15 mouse cellular contexts compared by ENCODE assay signal in genomic region chr2:120097868-120098267, GRCm38 (mm10). TPM values are rescaled to one million over a fixed set of nuclear protein-coding genes. Genes with fewer than 3 reads are reported as not detected.
DNase-seq lines count a peak whose midpoint lies in the region; ATAC-seq and TF ChIP-seq lines count a peak whose summit lies in the region.
"Had no signal": no experiment of that assay in that cellular context is flagged by ENCODE, and none has a peak within 500 bp of the region (broad histone marks: within the 10 kb centered on the region; RNA-seq: fewer than 3 reads in every experiment).

No protein-coding gene starts in this region.

- no peaks in the 10 kb centered on the region for H3K9me3 ChIP-seq in heart, embryonic 15.5 days (replicated peaks)
- H3K9me3 ChIP-seq: forebrain, embryonic 13.5 days; limb, embryonic 15.5 days had no signal

- TF ChIP-seq POLR2A in heart, adult 2 months (IDR thresholded peaks at IDR 0.05; ENCODE audit: insufficient read depth, low read depth, low read length), result peak; percentile 47; the same call in 1 of the 2 replicates
- no peak for TF ChIP-seq POLR2A in thymus, adult 2 months (IDR thresholded peaks at IDR 0.05; ENCODE audit: control insufficient read depth, extremely low read depth, insufficient read depth, low read length, poor library complexity)

- H3K27me3 ChIP-seq in heart, adult 2 months (ENCODE audit: control insufficient read depth, insufficient read depth, low read length), result no peaks in the 10 kb centered on the region
- H3K27me3 ChIP-seq in heart, embryonic 15.5 days, result no peaks in the 10 kb centered on the region
- H3K27me3 ChIP-seq in thymus, adult 2 months (ENCODE audit: control insufficient read depth, insufficient read depth, low read length), result no peaks in the 10 kb centered on the region
- H3K27me3 ChIP-seq: forebrain, embryonic 13.5 days; limb, embryonic 15.5 days had no signal

- H3K36me3 ChIP-seq in heart, adult 2 months (ENCODE audit: control insufficient read depth, insufficient read depth, low read length), result peaks cover 52% of the 10 kb centered on the region
- H3K36me3 ChIP-seq in heart, embryonic 15.5 days, result peaks cover 17% of the 10 kb centered on the region; the same call in 1 of the 2 replicates
- no peaks in the 10 kb centered on the region for H3K36me3 ChIP-seq in thymus, adult 2 months (ENCODE audit: control insufficient read depth, insufficient read depth, low read length)
- H3K36me3 ChIP-seq: limb, embryonic 15.5 days had no signal

- H3K4me2 ChIP-seq in heart, embryonic 15.5 days, result no peak overlapping the region
- H3K4me2 ChIP-seq: forebrain, embryonic 13.5 days; limb, embryonic 15.5 days; midbrain, embryonic 11.5 days had no signal

- H3K4me3 ChIP-seq in heart, adult 2 months, result no peak overlapping the region
- H3K4me3 ChIP-seq in heart, embryonic 15.5 days, result no peak overlapping the region
- no peak overlapping the region for H3K4me3 ChIP-seq in thymus, adult 2 months (ENCODE audit: control insufficient read depth, insufficient read depth, low read length)
- H3K4me3 ChIP-seq: forebrain, embryonic 13.5 days; limb, embryonic 15.5 days had no signal

- H3K79me2 ChIP-seq in heart, adult 2 months (replicated peaks; ENCODE audit: control insufficient read depth, insufficient read depth, low read length), result no peaks in the 10 kb centered on the region

- peak; percentile 82 for TF ChIP-seq EP300 in heart, adult 2 months (IDR thresholded peaks at IDR 0.05; ENCODE audit: insufficient read depth, low read depth, low read length)

- peak overlapping the region; percentile 17 for H3K9ac ChIP-seq in heart, adult 2 months (ENCODE audit: low read depth, low read length)
- no peak overlapping the region for H3K9ac ChIP-seq in heart, embryonic 15.5 days
- H3K9ac ChIP-seq: forebrain, embryonic 13.5 days; limb, embryonic 15.5 days had no signal

- intact Hi-C loops in heart, adult 2 months (cut with DNase I), result loop anchor here (2.0 kb wide), 1 partner anchor 35 kb away; no protein-coding TSS in a partner anchor
- intact Hi-C loops in heart, postnatal 14 days (cut with DNase I), result loop anchor here (2.0 to 10.0 kb wide), 3 partner anchors 34 to 1317 kb away; partner anchors contain the start of genes Catsper2 and Pdia3

- no peak for TF ChIP-seq CTCF in heart, adult 2 months (IDR thresholded peaks at IDR 0.05)
- no peak for TF ChIP-seq CTCF in thymus, adult 2 months (IDR thresholded peaks at IDR 0.05; ENCODE audit: borderline replicate concordance, control insufficient read depth, extremely low read depth, insufficient read depth, low read length, poor library complexity)

- 26% methylated on average over 8 of the region's 8 CpGs for WGBS in heart, adult 2 months
- WGBS in heart, embryonic 15.5 days, result 38% methylated on average over 8 of the region's 8 CpGs
- 92% methylated on average over 8 of the region's 8 CpGs for WGBS in thymus, adult 2 months

- peak overlapping the region; percentile 83 for H3K27ac ChIP-seq in heart, adult 2 months
- H3K27ac ChIP-seq in heart, embryonic 15.5 days, result peak overlapping the region; percentile 96
- no peak overlapping the region for H3K27ac ChIP-seq in thymus, adult 2 months (ENCODE audit: control insufficient read depth, insufficient read depth, low read length)
- H3K27ac ChIP-seq: forebrain, embryonic 13.5 days had no signal

- peaks cover 42% of the 10 kb centered on the region for H3K4me1 ChIP-seq in heart, adult 2 months (ENCODE audit: control insufficient read depth, insufficient read depth, low read length)
- peaks cover 61% of the 10 kb centered on the region for H3K4me1 ChIP-seq in heart, embryonic 15.5 days (replicated peaks)
- no peaks in the 10 kb centered on the region for H3K4me1 ChIP-seq in thymus, adult 2 months (replicated peaks; ENCODE audit: control insufficient read depth, insufficient read depth, low read length)
- H3K4me1 ChIP-seq: forebrain, embryonic 13.5 days had no signal

- peak; percentile 51 to 72 for DNase-seq in heart, adult 2 months
- no peak for DNase-seq in heart, postnatal 14 days
- DNase-seq in right cerebral cortex, postnatal 10 days (ENCODE audit: low spot score in 2 of 2), result peak; percentile 44 to 54
- no peak for DNase-seq in right cerebral cortex, postnatal 36 days (ENCODE audit: low spot score in 2 of 2)
- DNase-seq in spleen, postnatal 4 days (ENCODE audit: low spot score in 2 of 2), result peak; percentile 36 to 64
- no peak for DNase-seq in cerebellum, postnatal 36 days
- DNase-seq in thymus, adult 2 months, result no peak
- DNase-seq: adrenal gland, adult 8-10 months; cerebellum, adult 18-20 months; kidney, adult 11 months; thymus, adult 18-20 months had no signal

- ATAC-seq in heart, embryonic 15.5 days (replicated peaks; ENCODE audit: insufficient number of reproducible peaks, insufficient read depth, low FRiP score, low read depth), result no peak
- ATAC-seq: forebrain, embryonic 13.5 days had no signal

RNA-seq across cellular contexts. Expression of gene Ehd4, which starts 56.5 kb away (rescaled TPM):
- 100 to 1,000 TPM; 330 to 373 TPM for total RNA-seq in heart, adult 2 months (2021)
- polyA plus RNA-seq in heart, adult 2 months (2012; rRNA removed), result 213 and 279 TPM in 2 replicates
- 100 to 1,000 TPM; 439 to 440 TPM for total RNA-seq in heart, postnatal 14 days (2021)
- 164 and 188 TPM in 2 replicates for polyA plus RNA-seq in heart, embryonic 15.5 days (2015; fragmentation: Nextera tagmentation; extraction: Ambion mirVana)
- polyA plus RNA-seq in thymus, adult 2 months (2012; rRNA removed), result 17.6 and 24.3 TPM in 2 replicates

Comparison
In these comparisons a context has a peak if more than half of its experiments do, and no peak if none do; other contexts are left out.
1. DNase-seq: peak in heart, adult 2 months (2 of 2), right cerebral cortex, postnatal 10 days (2 of 2) and spleen, postnatal 4 days (2 of 2); none in heart, postnatal 14 days (0 of 2), right cerebral cortex, postnatal 36 days (0 of 2), cerebellum, postnatal 36 days (0 of 2) and thymus, adult 2 months (single experiment).